Mouse (Mus musculus) macrophage (primary cell): ENCODE data around the gene Slc30a4. TPM values are rescaled to one million over a fixed set of nuclear protein-coding genes. Genes with fewer than 3 reads are reported as not detected.

Experiments used
- H3K27ac ChIP-seq: fragments of 350-480 bp; formaldehyde crosslinking; 2 replicates; pipeline ENCODE4 v1.9.0; 2021
- H3K36me3 ChIP-seq: fragments of 350-480 bp; formaldehyde crosslinking; 2 replicates; pipeline ENCODE4 v1.9.0; 2021; ENCODE audit errors: inconsistent target
- H3K4me3 ChIP-seq: fragments of 350-480 bp; formaldehyde crosslinking; 2 replicates; pipeline ENCODE4 v1.9.0; 2021; ENCODE audit errors: inconsistent target
- H3K79me2 ChIP-seq: fragments of 350-480 bp; formaldehyde crosslinking; 2 replicates; pipeline ENCODE4 v1.9.0; 2021; ENCODE audit errors: inconsistent target
- WGBS: methylation state at CpG from one replicate; pipeline ENCODE4 v1.1.7; 2026; ENCODE audit warnings: inconsistent platforms; ENCODE audit not compliant: missing documents; 5-methylcytosine and 5-hydroxymethylcytosine counted together
- polyA plus RNA-seq: library from polyadenylated mRNA; stranded (reverse); fragments of 250-400 nt; gene quantifications from 3 replicates; pipeline ENCODE4 v1.2.4, GENCODE M21; 2018; ENCODE audit warnings: inconsistent platforms
- total RNA-seq, 78 experiments: library from RNA; depleted of rRNA; stranded (reverse); fragments of 250-400 nt; gene quantifications; 1 replicate in 9 of 78; 2 replicates in 24 of 78; 3 replicates in 43 of 78; 4 replicates in 2 of 78; pipeline ENCODE4 v1.2.4; 2018; ENCODE audit warnings: inconsistent platforms in 56 of 78

Slc30a4 gene
- total RNA-seq (2018; cell fraction: chromatin; rRNA removed) = 10 to 100 TPM in 4 of 26 experiments, 1 to 10 TPM in 14, under 1 TPM in 8; 0.29 to 20.5 (median 1.8) TPM
- total RNA-seq (2018; cell fraction: cytosol; rRNA removed) = 10 to 100 TPM in 2 of 26 experiments, 1 to 10 TPM in 24; 1.1 to 25.7 (median 4.0) TPM
- 10 to 100 TPM in 4 of 26 experiments, 1 to 10 TPM in 18, under 1 TPM in 4; 0.83 to 27.2 (median 2.5) TPM for total RNA-seq (2018; cell fraction: nucleus; rRNA removed)
- 2.5 to 4.7 TPM (median 3.1 TPM) in 3 replicates for polyA plus RNA-seq

- H3K4me3 ChIP-seq = peak within 1 kb of the TSS; percentile 49
- under 1% methylated on average over 95 of the region's 111 CpGs for WGBS
- no peaks in the 10 kb centered on the region for H3K36me3 ChIP-seq
- no peaks in the 10 kb centered on the region for H3K79me2 ChIP-seq
- H3K27ac ChIP-seq = no peak within 1 kb of the TSS
Observed at GRCm38 (mm10) chr2:122702181-122703036, at the start of gene Slc30a4. Gene Slc30a4, minus strand, starts transcription at chr2:122702663.

DNA sequence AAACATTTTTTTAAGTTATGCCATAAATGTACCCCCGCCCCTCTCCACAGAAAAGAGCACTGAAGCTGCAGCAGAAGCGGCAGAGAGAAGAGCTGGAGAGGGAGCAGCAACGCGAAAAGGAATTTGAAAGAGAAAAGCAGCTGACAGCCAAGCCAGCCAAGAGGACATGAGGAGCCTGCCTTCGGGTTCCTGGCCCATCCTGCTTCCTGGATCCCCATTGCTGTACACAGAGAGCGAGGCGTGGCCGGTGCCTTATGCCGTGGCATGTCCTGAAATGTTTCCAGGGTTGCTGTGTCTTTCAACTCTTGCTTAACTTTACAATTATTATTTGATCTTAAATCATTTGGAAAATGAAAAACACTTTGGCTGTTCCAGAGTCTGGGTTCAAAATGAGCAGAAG is 44.0 kb upstream of the Slc30a4 start:
- H3K4me3 ChIP-seq = no peak overlapping the region
- no peak overlapping the region for H3K27ac ChIP-seq
- 91% methylated on average over 9 of the region's 9 CpGs for WGBS
- H3K36me3 ChIP-seq = peaks cover 42% of the 10 kb centered on the region; the same call in 1 of the 2 replicates
- peaks cover 9% of the 10 kb centered on the region for H3K79me2 ChIP-seq

GRCm38 (mm10) chr2:122739023-122739422 is 36.6 kb upstream of the Slc30a4 start:
- 21% methylated on average over 7 of the region's 7 CpGs for WGBS
- Histone ChIP-seq H3K36me3 (no peaks in the 10 kb centered on the region; the same call in 1 of the 2 replicates), H3K27ac (peak overlapping the region; percentile 72), H3K4me3 (peak overlapping the region; percentile 77), H3K79me2 (peaks cover 37% of the 10 kb centered on the region)

DNA sequence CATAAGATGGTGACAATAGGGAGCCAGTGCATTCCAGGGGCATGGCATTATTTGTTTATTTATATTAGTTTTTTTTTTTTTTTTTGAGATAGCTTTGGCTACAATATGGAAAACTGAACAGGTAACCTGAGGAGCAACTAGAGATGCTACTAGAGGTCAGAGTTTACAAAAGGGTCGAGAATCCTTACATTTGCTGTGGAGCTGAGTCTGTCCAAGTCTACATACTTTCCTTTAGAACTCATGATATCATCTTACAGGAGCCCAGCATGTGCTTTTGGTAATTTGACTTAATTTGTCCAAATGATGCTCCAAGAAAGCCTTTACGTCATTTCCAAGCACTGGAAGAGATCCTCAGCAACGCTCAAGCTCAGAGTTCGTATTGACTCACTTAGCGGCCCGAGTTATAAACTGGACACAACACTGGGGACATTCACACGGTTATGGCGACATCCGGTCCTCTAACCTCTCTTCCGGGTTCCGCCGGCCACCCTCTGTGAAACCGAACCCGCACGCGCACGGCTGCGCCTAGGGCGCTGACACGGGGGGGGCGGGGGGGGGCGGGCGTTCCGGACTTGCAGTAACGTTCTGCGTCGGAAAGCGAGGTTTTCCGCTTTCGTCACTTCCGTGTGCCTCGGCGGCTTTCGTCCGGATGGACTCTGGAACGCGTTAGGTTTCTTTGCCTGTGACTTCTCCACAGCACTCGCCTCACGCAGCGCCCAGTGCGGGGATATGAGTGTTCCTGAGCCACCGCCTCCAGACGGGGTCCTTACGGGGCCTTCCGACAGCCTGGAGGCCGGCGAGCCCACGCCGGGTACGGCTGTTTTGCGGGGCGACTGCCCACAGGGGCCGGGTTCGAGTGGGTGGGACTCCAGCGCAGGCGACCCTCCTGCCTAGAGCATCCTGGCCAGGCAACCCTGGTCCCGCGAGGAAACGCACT is 35.7 kb upstream of the Slc30a4 start, which contains the start of gene Bloc1s6:
Gene Bloc1s6 (plus strand): TSS at position 610 of the 937 bp plus-strand sequence.
- 2% methylated on average over 48 of the region's 59 CpGs for WGBS
- Histone ChIP-seq H3K27ac (peak within 1 kb of the TSS; percentile 72), H3K4me3 (peak within 1 kb of the TSS; percentile 77), H3K36me3 (no peaks in the 10 kb centered on the region), H3K79me2 (peaks cover 37% of the 10 kb centered on the region)

GRCm38 (mm10) chr2:122731456-122731855 is 29.0 kb upstream of the Slc30a4 start:
- H3K36me3 ChIP-seq = no peaks in the 10 kb centered on the region
- no peak overlapping the region for H3K4me3 ChIP-seq
- H3K79me2 ChIP-seq = no peaks in the 10 kb centered on the region
- 84% methylated on average over 2 of the region's 2 CpGs for WGBS
- H3K27ac ChIP-seq = no peak overlapping the region

GRCm38 (mm10) chr2:122725604-122726003 is 23.1 kb upstream of the Slc30a4 start:
- 47% methylated on average over 10 of the region's 10 CpGs for WGBS
- no peaks in the 10 kb centered on the region for H3K79me2 ChIP-seq
- no peak overlapping the region for H3K4me3 ChIP-seq
- no peaks in the 10 kb centered on the region for H3K36me3 ChIP-seq
- H3K27ac ChIP-seq = no peak overlapping the region

DNA sequence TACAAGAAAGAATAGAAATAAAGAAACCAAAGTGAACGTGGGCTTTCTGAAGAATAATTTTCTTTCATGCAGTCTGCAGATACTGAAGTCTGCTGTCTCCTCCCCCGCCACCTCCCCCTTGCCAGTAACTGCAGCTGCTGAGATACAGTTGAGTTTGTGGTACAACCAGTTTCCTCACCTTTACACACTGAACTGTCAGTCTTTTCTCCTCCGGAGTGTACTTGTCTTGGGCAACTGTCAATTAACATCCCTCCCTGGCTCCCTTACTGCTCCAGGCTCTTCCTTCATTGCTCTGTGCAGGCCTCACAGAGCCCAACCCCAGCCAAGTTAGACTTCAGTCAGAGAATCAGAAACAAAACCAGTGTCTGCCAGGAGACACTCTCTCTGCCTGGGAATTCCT is 18.1 kb upstream of the Slc30a4 start:
- H3K79me2 ChIP-seq = no peaks in the 10 kb centered on the region
- no peak overlapping the region for H3K27ac ChIP-seq
- no peak overlapping the region for H3K4me3 ChIP-seq
- 61% methylated on average over 3 of the region's 3 CpGs for WGBS
- no peaks in the 10 kb centered on the region for H3K36me3 ChIP-seq

DNA sequence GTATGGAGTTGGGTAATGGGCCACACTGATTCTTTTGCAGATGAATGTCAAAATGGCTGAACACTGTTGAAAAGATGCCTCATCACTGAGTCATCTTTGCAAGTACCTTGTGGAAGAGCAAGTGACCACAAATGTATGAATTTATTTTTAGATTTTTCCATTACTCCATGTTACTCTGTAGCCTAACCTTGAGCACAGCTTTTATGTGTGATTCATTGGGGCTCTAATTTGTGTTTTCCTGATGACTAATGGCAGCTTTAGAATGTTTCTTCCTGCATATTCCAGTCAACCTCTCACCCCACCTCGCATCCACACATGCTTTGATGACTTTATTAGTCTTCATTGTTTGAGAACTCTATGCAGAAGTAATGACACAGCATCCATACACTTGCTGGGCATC is 16.8 kb upstream of the Slc30a4 start:
- Histone ChIP-seq H3K27ac (no peak overlapping the region), H3K79me2 (no peaks in the 10 kb centered on the region), H3K36me3 (no peaks in the 10 kb centered on the region), H3K4me3 (no peak overlapping the region)
- WGBS = 69% methylated on average over 1 of the region's 1 CpGs

- Histone ChIP-seq H3K79me2 (no peaks in the 10 kb centered on the region), H3K36me3 (no peaks in the 10 kb centered on the region), H3K27ac (no peak overlapping the region), H3K4me3 (no peak overlapping the region)
- WGBS = 64% methylated on average over 3 of the region's 3 CpGs
Observed at GRCm38 (mm10) chr2:122716301-122716842, 13.9 kb upstream of the Slc30a4 start.

GRCm38 (mm10) chr2:122715148-122715692 is 12.8 kb upstream of the Slc30a4 start:
- Histone ChIP-seq H3K4me3 (no peak overlapping the region), H3K79me2 (no peaks in the 10 kb centered on the region), H3K27ac (no peak overlapping the region), H3K36me3 (no peaks in the 10 kb centered on the region)
- WGBS = 77% methylated on average over 5 of the region's 5 CpGs

DNA sequence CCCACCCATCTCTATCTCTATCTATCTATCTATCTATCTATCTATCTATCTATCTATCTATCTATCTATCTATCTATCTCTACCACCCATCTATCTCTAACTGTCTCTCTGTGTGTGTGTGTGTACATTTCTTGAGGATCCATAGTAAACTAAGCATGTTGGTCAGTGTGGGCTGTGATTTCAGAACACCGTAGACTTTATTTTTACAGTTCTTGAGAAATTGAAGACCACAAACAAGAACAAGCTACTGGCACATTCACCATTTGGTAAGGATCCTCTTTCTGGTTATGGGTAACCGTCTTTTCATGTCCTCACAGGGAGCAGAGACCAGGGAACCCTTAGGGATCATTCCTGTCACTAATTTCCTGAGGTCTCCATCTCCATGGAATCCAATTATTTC is 10.4 kb upstream of the Slc30a4 start:
- Histone ChIP-seq H3K4me3 (no peak overlapping the region), H3K79me2 (no peaks in the 10 kb centered on the region), H3K36me3 (no peaks in the 10 kb centered on the region), H3K27ac (no peak overlapping the region)
- 36% methylated on average over 2 of the region's 2 CpGs for WGBS

- Histone ChIP-seq H3K4me3 (no peak overlapping the region), H3K79me2 (no peaks in the 10 kb centered on the region), H3K36me3 (no peaks in the 10 kb centered on the region), H3K27ac (no peak overlapping the region)
- 3% methylated on average over 3 of the region's 3 CpGs for WGBS
Observed at GRCm38 (mm10) chr2:122711911-122712310, 9.4 kb upstream of the Slc30a4 start.

DNA sequence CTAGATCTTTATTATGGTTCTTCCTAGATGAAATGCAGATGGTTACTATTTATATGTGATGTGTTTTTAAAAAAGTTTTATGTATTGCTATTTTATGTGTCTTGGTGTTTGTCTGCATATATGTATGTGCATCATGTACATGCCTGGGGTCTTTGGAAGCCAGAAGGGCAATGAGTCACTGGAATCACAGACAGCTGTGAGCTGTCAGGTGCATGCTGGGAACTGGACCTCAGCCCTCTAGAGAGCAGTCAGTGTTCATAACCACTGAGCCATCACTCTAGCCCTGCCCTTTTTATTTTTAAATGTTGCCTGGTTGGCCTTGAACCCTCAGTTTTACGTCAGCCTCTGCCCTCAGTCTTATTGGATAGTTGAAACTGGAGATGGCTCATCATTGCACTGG is 6.7 kb upstream of the Slc30a4 start:
- H3K79me2 ChIP-seq = no peaks in the 10 kb centered on the region
- 100% methylated on average over 1 of the region's 1 CpGs for WGBS
- no peak overlapping the region for H3K4me3 ChIP-seq
- H3K27ac ChIP-seq = no peak overlapping the region
- no peaks in the 10 kb centered on the region for H3K36me3 ChIP-seq

- no peaks in the 10 kb centered on the region for H3K36me3 ChIP-seq
- no peak overlapping the region for H3K27ac ChIP-seq
- no peak overlapping the region for H3K4me3 ChIP-seq
- H3K79me2 ChIP-seq = no peaks in the 10 kb centered on the region
- 78% methylated on average over 3 of the region's 3 CpGs for WGBS
Observed at GRCm38 (mm10) chr2:122708080-122708479, 5.6 kb upstream of the Slc30a4 start.
